Mouse (Mus musculus) spleen, adult 2 months (tissue): ENCODE measurements at regions not wholly inside any gene's neighbourhood (a gene's known extent, or its start where the extent isn't known, plus 50 kb on each side); places are given as distances from the start of the nearest gene placed in this dataset.

Experiments
- CTCF ChIP-seq: fragments of 200-500 bp; IDR thresholded peaks from 2 replicates; pipeline ENCODE4 v1.5.1; 2011; ENCODE audit warnings: mild to moderate bottlenecking, inconsistent platforms; ENCODE audit not compliant: insufficient read depth, insufficient read length, insufficient replicate concordance; ENCODE audit errors: extremely low read depth
- POLR2A ChIP-seq: fragments of 200-500 bp; IDR thresholded peaks from 2 replicates; pipeline ENCODE4 v1.6.1; 2011; ENCODE audit warnings: low read depth, low read length, inconsistent platforms

- TF ChIP-seq CTCF (no peak), POLR2A (no peak)
These were observed 237.5 kb downstream of the Gm26897 start for GRCm38 (mm10) chr5:111971193-111971592.
